Mouse (Mus musculus): ENCODE data around the gene Tenm4.

GRCm38 (mm10) chr7:96842477-96843255 lies 671.6 kb downstream of the Tenm4 start:
- TF ChIP-seq RAD21 (IDR thresholded peaks at IDR 0.05; ENCODE audit: low read depth, low read length), result no peak
- no peak for TF ChIP-seq POLR2A (IDR thresholded peaks at IDR 0.05; ENCODE audit: control insufficient read depth in 1 of 2, insufficient read depth in 1 of 2, low read depth in 1 of 2, low read length in 2 of 2, poor library complexity in 1 of 2)
